Mouse (Mus musculus) kidney, adult 2 months (tissue): ENCODE results near the gene Uvrag.

Experiments used
- CTCF ChIP-seq: fragments of 200-500 bp; conservative IDR thresholded peaks from 2 replicates; pipeline ENCODE4 v1.5.1; 2011; ENCODE audit warnings: low read depth, mild to moderate bottlenecking, control low read depth, low read length, moderate library complexity, mixed read lengths; ENCODE audit not compliant: insufficient read depth, insufficient read length
- POLR2A ChIP-seq: fragments of 200-500 bp; IDR thresholded peaks from one replicate; pipeline ENCODE4 v1.6.1; 2011; ENCODE audit warnings: low read depth, low read length, control low read depth

GRCm38 (mm10) chr7:99091915-99092645 is 48.9 kb downstream of the Uvrag start:
- TF ChIP-seq CTCF (no peak), POLR2A (no peak)
